Mouse (Mus musculus) cerebellum, adult 18-20 months (tissue): Measurements from ENCODE around the gene Stn1.

Source experiments
- DNase-seq, 2 experiments: peaks; one replicate each; pipeline ENCODE4 v3.0.0; 2021

The Stn1 gene

GRCm38 (mm10) chr19:47508771-47509281, 28.5 kb downstream of the Stn1 start:
- no peak for DNase-seq

- DNase-seq = no peak
Observed at GRCm38 (mm10) chr19:47508191-47508590, 29.1 kb downstream of the Stn1 start.

- peak; percentile 58 to 67 for DNase-seq
Observed at GRCm38 (mm10) chr19:47507128-47508121, 29.9 kb downstream of the Stn1 start.

- no peak for DNase-seq
Observed at GRCm38 (mm10) chr19:47503625-47504024, 33.7 kb downstream of the Stn1 start.

GRCm38 (mm10) chr19:47502563-47502962, 34.7 kb downstream of the Stn1 start:
- DNase-seq = no peak

- no peak for DNase-seq
Observed at GRCm38 (mm10) chr19:47500389-47501011, 36.8 kb downstream of the Stn1 start.

GRCm38 (mm10) chr19:47499841-47500240, 37.5 kb downstream of the Stn1 start:
- no peak for DNase-seq

GRCm38 (mm10) chr19:47498942-47499341, 38.4 kb downstream of the Stn1 start:
- no peak for DNase-seq

- DNase-seq = no peak
Observed at GRCm38 (mm10) chr19:47497736-47498135, 39.6 kb downstream of the Stn1 start.

- no peak for DNase-seq
Observed at GRCm38 (mm10) chr19:47497313-47497712, 40.0 kb downstream of the Stn1 start.

- no peak for DNase-seq
Observed at GRCm38 (mm10) chr19:47493017-47493997, 44.0 kb downstream of the Stn1 start.

- DNase-seq = no peak
Observed at GRCm38 (mm10) chr19:47492422-47492821, 44.9 kb downstream of the Stn1 start.

GRCm38 (mm10) chr19:47491853-47492252, 45.5 kb downstream of the Stn1 start:
- DNase-seq = no peak

- no peak for DNase-seq
Observed at GRCm38 (mm10) chr19:47489233-47489632, 48.1 kb downstream of the Stn1 start.

- no peak for DNase-seq
Observed at GRCm38 (mm10) chr19:47488250-47488649, 49.1 kb downstream of the Stn1 start.

- no peak for DNase-seq
Observed at GRCm38 (mm10) chr19:47487572-47487971, 49.7 kb downstream of the Stn1 start.

GRCm38 (mm10) chr19:47485997-47486566, 51.2 kb downstream of the Stn1 start:
- DNase-seq = no peak

- DNase-seq = no peak
Observed at GRCm38 (mm10) chr19:47484110-47484509, 53.2 kb downstream of the Stn1 start.

- no peak for DNase-seq
Observed at GRCm38 (mm10) chr19:47483346-47483745, 54.0 kb downstream of the Stn1 start.

- no peak for DNase-seq
Observed at GRCm38 (mm10) chr19:47473453-47473852, 63.9 kb downstream of the Stn1 start.

- no peak for DNase-seq
Observed at GRCm38 (mm10) chr19:47472881-47473400, 64.4 kb downstream of the Stn1 start.

GRCm38 (mm10) chr19:47471808-47472207, 65.5 kb downstream of the Stn1 start:
- DNase-seq = no peak
